Mouse (Mus musculus) urinary bladder, postnatal 4 days (tissue): ENCODE data around the gene Sidt2.
A peak's percentile ranks its signal among the peaks of the same experiment; 100 is the strongest.

Experiments
- DNase-seq, 2 experiments: peaks; one replicate each; pipeline ENCODE4 v3.0.0; 2021 to 2022; ENCODE audit warnings: low spot score in 2 of 2

Gene Sidt2

GRCm38 (mm10) chr9:45946872-45947183, 8.2 kb downstream of the Sidt2 start:
- no peak for DNase-seq

GRCm38 (mm10) chr9:45946182-45946871, 8.7 kb downstream of the Sidt2 start:
- DNase-seq: no peak

GRCm38 (mm10) chr9:45945721-45946120, 9.3 kb downstream of the Sidt2 start:
- no peak for DNase-seq

GRCm38 (mm10) chr9:45944506-45945400, 10.3 kb downstream of the Sidt2 start:
- DNase-seq: no peak

GRCm38 (mm10) chr9:45943628-45944505, 11.2 kb downstream of the Sidt2 start:
- no peak for DNase-seq

- DNase-seq: no peak
Observed at GRCm38 (mm10) chr9:45942916-45943315, 12.1 kb downstream of the Sidt2 start.

GRCm38 (mm10) chr9:45942464-45942863, 12.6 kb downstream of the Sidt2 start:
- DNase-seq: no peak

- no peak for DNase-seq
Observed at GRCm38 (mm10) chr9:45941329-45941888, 13.6 kb downstream of the Sidt2 start.

- DNase-seq: no peak
Observed at GRCm38 (mm10) chr9:45939794-45940193, 15.3 kb downstream of the Sidt2 start.

GRCm38 (mm10) chr9:45938952-45939637, 16.0 kb downstream of the Sidt2 start:
- no peak for DNase-seq

- DNase-seq: no peak
Observed at GRCm38 (mm10) chr9:45938088-45938487, 17.0 kb downstream of the Sidt2 start.

GRCm38 (mm10) chr9:45936883-45937282, 18.2 kb downstream of the Sidt2 start:
- DNase-seq: peak; percentile 62 to 74

GRCm38 (mm10) chr9:45935628-45936210, 19.3 kb downstream of the Sidt2 start, which contains the start of gene Tagln:
Gene Tagln (minus strand): TSS chr9:45936058.
- DNase-seq: peak; percentile 73 to 75

- peak in 1 of 2 experiments; percentile 16 for DNase-seq
Observed at GRCm38 (mm10) chr9:45932571-45933415, 22.3 kb downstream of the Sidt2 start.

- peak in 1 of 2 experiments; percentile 16 for DNase-seq
Observed at GRCm38 (mm10) chr9:45931958-45932357, 23.1 kb downstream of the Sidt2 start.

- DNase-seq: peak in 1 of 2 experiments; percentile 16
Observed at GRCm38 (mm10) chr9:45929285-45929684, 25.8 kb downstream of the Sidt2 start.

- no peak for DNase-seq
Observed at GRCm38 (mm10) chr9:45919895-45920294, 35.2 kb downstream of the Sidt2 start.

GRCm38 (mm10) chr9:45917041-45917934, 37.8 kb downstream of the Sidt2 start:
- peak; percentile 69 to 72 for DNase-seq

GRCm38 (mm10) chr9:45915659-45916058, 39.4 kb downstream of the Sidt2 start:
- no peak for DNase-seq
